Mouse (Mus musculus) thymus, postnatal 25 days (tissue): ENCODE measurements around the gene Zkscan4.

Experiments
- DNase-seq: peaks from one replicate; pipeline ENCODE4 v3.0.0; 2022

Gene Zkscan4

DNA sequence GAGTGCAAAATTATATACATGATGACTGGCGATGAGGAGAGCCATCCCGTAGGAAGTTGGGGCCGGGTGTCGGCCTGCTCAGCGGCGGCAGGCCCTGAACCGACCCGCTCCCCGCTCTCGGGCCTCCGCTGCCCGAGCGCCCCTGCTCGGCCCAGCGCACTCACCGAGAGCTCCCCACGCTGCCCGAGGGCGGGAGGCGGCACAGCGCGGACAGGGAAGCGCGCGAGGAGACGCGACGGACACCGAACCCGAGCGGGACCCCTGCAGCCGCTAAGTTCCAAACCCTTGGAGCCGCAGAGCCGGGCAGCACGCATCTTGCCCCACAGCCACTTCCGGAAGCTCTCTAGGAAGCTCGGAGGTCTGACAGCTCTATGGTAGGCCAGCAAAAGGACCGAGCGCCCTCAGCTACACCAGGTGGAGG lies 52.1 kb downstream of the Zkscan4 start, which contains the start of gene Zkscan8:
Gene Zkscan8 (minus strand): TSS at position 340 of the 421 bp plus-strand sequence.
- DNase-seq = peak; percentile 91
